Mouse (Mus musculus): ENCODE measurements at regions not wholly inside any gene's neighbourhood (a gene's known extent, or its start where the extent isn't known, plus 50 kb on each side); places are given as distances from the start of the nearest gene placed in this dataset.

GRCm38 (mm10) chr4:105584329-105584925, 205.2 kb upstream of the Gm12728 start:
- Histone ChIP-seq H3K27me3 (no peaks in the 10 kb centered on the region; the same call in 1 of the 2 replicates), H3K9ac (replicated peaks) (no peak overlapping the region), H3K4me2 (replicated peaks) (no peak overlapping the region), H3K9me3 (no peaks in the 10 kb centered on the region), H3K4me1 (peaks cover 4% of the 10 kb centered on the region; the same call in 1 of the 2 replicates), H3K4me3 (no peak overlapping the region), H3K27ac (replicated peaks) (no peak overlapping the region), H3K36me3 (no peaks in the 10 kb centered on the region)
- peak; percentile 41; the same call in 1 of the 2 replicates for ATAC-seq (ENCODE audit: low FRiP score, low read depth)
- WGBS = 55% methylated on average over 10 of the region's 10 CpGs

GRCm38 (mm10) chr4:105603661-105604060, 186.0 kb upstream of the Gm12728 start:
- 70% methylated on average over 1 of the region's 1 CpGs for WGBS
- Histone ChIP-seq H3K4me2 (replicated peaks) (no peak overlapping the region), H3K9ac (replicated peaks) (no peak overlapping the region), H3K4me3 (no peak overlapping the region), H3K36me3 (no peaks in the 10 kb centered on the region), H3K4me1 (peaks cover 5% of the 10 kb centered on the region), H3K27me3 (no peaks in the 10 kb centered on the region), H3K9me3 (no peaks in the 10 kb centered on the region), H3K27ac (replicated peaks) (no peak overlapping the region)
- ATAC-seq (ENCODE audit: low FRiP score, low read depth) = no peak

- Histone ChIP-seq H3K36me3 (no peaks in the 10 kb centered on the region), H3K9me3 (no peaks in the 10 kb centered on the region), H3K4me3 (no peak overlapping the region), H3K27me3 (no peaks in the 10 kb centered on the region), H3K9ac (replicated peaks) (no peak overlapping the region), H3K4me2 (replicated peaks) (no peak overlapping the region), H3K27ac (replicated peaks) (no peak overlapping the region), H3K4me1 (peaks cover 5% of the 10 kb centered on the region)
- ATAC-seq (ENCODE audit: low FRiP score, low read depth) = no peak
- WGBS = 80% methylated on average over 2 of the region's 2 CpGs
Measured at GRCm38 (mm10) chr4:105604607-105605006, 185.1 kb upstream of the Gm12728 start.

- no peak overlapping the region for H3K4me2 ChIP-seq (replicated peaks)
- 15% methylated on average over 5 of the region's 5 CpGs for WGBS
- 0 out of 2 replicates have a peak, but pooled peaks have one; percentile 27 for ATAC-seq (ENCODE audit: low FRiP score, low read depth)
Measured at GRCm38 (mm10) chr4:105606731-105607130, 182.9 kb upstream of the Gm12728 start.

GRCm38 (mm10) chr4:105610917-105611316, 178.8 kb upstream of the Gm12728 start:
- H3K4me2 ChIP-seq (replicated peaks) = no peak overlapping the region
- no peaks in the 10 kb centered on the region for H3K27me3 ChIP-seq
- H3K9me3 ChIP-seq = no peaks in the 10 kb centered on the region
- WGBS = 81% methylated on average over 6 of the region's 6 CpGs
- no peak overlapping the region for H3K4me3 ChIP-seq
- no peak for ATAC-seq (ENCODE audit: low FRiP score, low read depth)
- no peak overlapping the region for H3K27ac ChIP-seq (replicated peaks)
- no peak overlapping the region for H3K9ac ChIP-seq (replicated peaks)
- no peaks in the 10 kb centered on the region for H3K36me3 ChIP-seq
- peaks cover 5% of the 10 kb centered on the region for H3K4me1 ChIP-seq

More at GRCm38 (mm10) chr4:105606731-105607130, 182.9 kb upstream of the Gm12728 start:
- no peaks in the 10 kb centered on the region for H3K36me3 ChIP-seq
- no peak overlapping the region for H3K9ac ChIP-seq (replicated peaks)
- H3K4me3 ChIP-seq = no peak overlapping the region
- H3K9me3 ChIP-seq = no peaks in the 10 kb centered on the region
- H3K4me1 ChIP-seq = peaks cover 5% of the 10 kb centered on the region
- H3K27ac ChIP-seq (replicated peaks) = no peak overlapping the region
- no peaks in the 10 kb centered on the region for H3K27me3 ChIP-seq

DNA sequence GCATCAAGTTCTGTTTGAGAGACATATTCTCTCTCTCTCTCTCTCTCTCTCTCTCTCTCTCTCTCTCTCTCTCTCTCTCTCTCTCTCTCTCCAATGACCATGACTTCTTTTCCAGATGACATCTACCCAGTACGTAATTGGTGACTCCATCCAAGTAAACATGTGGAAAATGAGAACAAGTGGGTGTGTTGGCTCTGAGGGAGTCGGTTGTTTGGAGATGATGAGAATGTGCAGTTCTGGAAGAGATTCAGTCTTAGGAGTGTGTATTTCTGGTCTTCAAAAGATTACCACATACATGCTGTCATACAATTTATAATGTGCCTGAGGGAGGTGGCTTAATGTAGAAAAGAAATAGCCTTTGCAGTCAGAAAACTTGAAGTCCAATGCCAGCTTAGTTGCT, 175.3 kb upstream of the Gm12728 start:
- Histone ChIP-seq H3K27ac (replicated peaks) (no peak overlapping the region), H3K9me3 (no peaks in the 10 kb centered on the region), H3K4me1 (no peaks in the 10 kb centered on the region), H3K27me3 (no peaks in the 10 kb centered on the region), H3K9ac (replicated peaks) (no peak overlapping the region), H3K4me3 (no peak overlapping the region), H3K4me2 (replicated peaks) (no peak overlapping the region), H3K36me3 (no peaks in the 10 kb centered on the region)
- WGBS = 93% methylated on average over 2 of the region's 2 CpGs
- no peak for ATAC-seq (ENCODE audit: low FRiP score, low read depth)

GRCm38 (mm10) chr4:105626371-105627320, 163.0 kb upstream of the Gm12728 start:
- H3K27ac ChIP-seq (replicated peaks) = no peak overlapping the region
- no peak overlapping the region for H3K4me2 ChIP-seq (replicated peaks)
- H3K9ac ChIP-seq (replicated peaks) = no peak overlapping the region
- H3K4me1 ChIP-seq = no peaks in the 10 kb centered on the region
- WGBS = 83% methylated on average over 14 of the region's 14 CpGs
- H3K36me3 ChIP-seq = no peaks in the 10 kb centered on the region
- no peak for ATAC-seq (ENCODE audit: low FRiP score, low read depth)
- no peak overlapping the region for H3K4me3 ChIP-seq
- no peaks in the 10 kb centered on the region for H3K9me3 ChIP-seq
- no peaks in the 10 kb centered on the region for H3K27me3 ChIP-seq

DNA sequence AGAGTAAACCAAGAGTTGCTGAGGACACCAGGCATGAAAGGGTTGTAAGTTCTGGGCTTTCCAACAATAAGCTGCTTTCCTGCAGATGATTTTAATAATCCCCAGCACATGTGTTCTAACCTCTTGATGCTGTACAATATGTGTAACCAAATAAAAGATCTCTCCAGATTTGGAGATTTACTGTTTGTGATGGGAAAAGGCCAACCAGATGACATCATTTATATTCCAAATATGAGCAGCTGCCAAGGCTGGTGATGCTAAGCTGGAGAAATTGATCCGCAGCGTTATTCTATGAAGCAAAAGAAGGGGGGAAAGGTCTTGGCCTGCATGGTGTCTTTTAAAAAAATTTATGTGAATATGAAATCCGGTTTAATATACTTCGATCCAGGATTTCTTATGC, 160.1 kb upstream of the Gm12728 start:
- no peaks in the 10 kb centered on the region for H3K9me3 ChIP-seq
- no peak for ATAC-seq (ENCODE audit: low FRiP score, low read depth)
- H3K36me3 ChIP-seq = no peaks in the 10 kb centered on the region
- H3K27ac ChIP-seq (replicated peaks) = no peak overlapping the region
- WGBS = 91% methylated on average over 4 of the region's 4 CpGs
- no peaks in the 10 kb centered on the region for H3K27me3 ChIP-seq
- no peak overlapping the region for H3K9ac ChIP-seq (replicated peaks)
- H3K4me2 ChIP-seq (replicated peaks) = no peak overlapping the region
- H3K4me3 ChIP-seq = no peak overlapping the region
- H3K4me1 ChIP-seq = no peaks in the 10 kb centered on the region

DNA sequence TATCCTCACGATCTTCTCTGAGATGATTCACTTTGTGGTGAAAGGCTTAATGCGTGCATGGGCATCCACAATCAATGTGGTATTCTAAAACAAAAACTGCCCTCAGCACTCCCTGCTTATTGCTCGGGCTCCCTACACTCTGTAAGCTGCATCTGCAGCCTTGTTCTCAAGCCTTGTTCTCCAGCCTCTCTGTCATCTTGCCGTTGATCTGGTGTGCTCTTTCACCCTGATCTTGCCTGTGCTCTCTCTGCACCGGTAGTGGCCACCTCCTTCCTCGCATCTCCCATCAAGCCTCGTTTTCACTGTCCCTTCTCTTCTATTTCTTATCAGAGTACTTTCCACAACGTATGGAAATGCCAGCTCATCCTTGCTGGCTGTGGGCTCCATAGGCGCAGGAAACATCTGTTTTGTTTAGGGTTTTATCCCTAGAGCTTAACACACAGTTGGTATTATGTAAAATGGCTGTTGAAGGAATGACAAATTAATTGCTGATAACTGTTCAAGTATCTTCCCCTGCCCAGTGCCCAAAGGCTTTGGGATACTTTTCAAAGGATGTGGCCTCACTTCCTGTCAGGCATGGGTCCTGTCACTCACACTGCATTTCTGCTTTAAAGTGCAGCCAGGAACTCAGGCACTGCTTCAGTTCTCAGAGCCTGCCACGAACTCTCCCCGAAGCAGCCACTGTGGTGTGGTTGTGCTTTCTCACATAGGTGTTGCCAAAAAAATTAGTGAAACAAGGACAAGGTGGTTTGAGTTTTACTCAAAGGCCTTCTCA, 158.9 kb upstream of the Gm12728 start:
- H3K4me2 ChIP-seq (replicated peaks) = no peak overlapping the region
- H3K9ac ChIP-seq (replicated peaks) = no peak overlapping the region
- H3K4me3 ChIP-seq = no peak overlapping the region
- no peaks in the 10 kb centered on the region for H3K27me3 ChIP-seq
- no peak for ATAC-seq (ENCODE audit: low FRiP score, low read depth)
- WGBS = 77% methylated on average over 11 of the region's 11 CpGs
- no peaks in the 10 kb centered on the region for H3K9me3 ChIP-seq
- H3K36me3 ChIP-seq = no peaks in the 10 kb centered on the region
- no peaks in the 10 kb centered on the region for H3K4me1 ChIP-seq
- H3K27ac ChIP-seq (replicated peaks) = no peak overlapping the region

GRCm38 (mm10) chr4:105632581-105633358, 156.9 kb upstream of the Gm12728 start:
- H3K4me2 ChIP-seq (replicated peaks) = no peak overlapping the region
- H3K27ac ChIP-seq (replicated peaks) = no peak overlapping the region
- H3K4me3 ChIP-seq = no peak overlapping the region
- no peaks in the 10 kb centered on the region for H3K9me3 ChIP-seq
- no peak for ATAC-seq (ENCODE audit: low FRiP score, low read depth)
- no peaks in the 10 kb centered on the region for H3K36me3 ChIP-seq
- H3K9ac ChIP-seq (replicated peaks) = no peak overlapping the region
- no peaks in the 10 kb centered on the region for H3K4me1 ChIP-seq
- H3K27me3 ChIP-seq = no peaks in the 10 kb centered on the region
- whole genome bisulfite sequencing = 83% methylated on average over 7 of the region's 7 CpGs

DNA sequence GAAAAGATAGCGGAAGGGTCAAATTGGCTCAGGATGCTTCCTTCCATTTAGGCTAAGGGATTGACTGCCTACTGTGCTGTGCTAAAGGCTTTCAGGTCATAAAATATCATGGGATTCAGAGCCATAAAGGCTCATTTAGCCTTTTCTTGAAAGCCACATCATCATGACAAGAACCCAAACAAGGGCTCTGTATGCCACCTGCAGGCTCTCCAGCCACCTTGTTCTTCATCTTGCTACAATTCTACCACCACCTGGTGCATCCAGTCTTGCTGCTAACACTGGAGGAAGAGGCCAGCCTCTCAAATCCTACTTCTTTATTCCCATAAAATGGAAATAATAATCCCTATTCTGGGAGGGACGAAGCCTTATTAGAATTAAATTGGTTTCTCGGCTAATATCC, 155.9 kb upstream of the Gm12728 start:
- Histone ChIP-seq H3K4me3 (no peak overlapping the region), H3K4me1 (no peaks in the 10 kb centered on the region), H3K4me2 (replicated peaks) (no peak overlapping the region), H3K27ac (replicated peaks) (no peak overlapping the region), H3K27me3 (no peaks in the 10 kb centered on the region), H3K9me3 (no peaks in the 10 kb centered on the region), H3K9ac (replicated peaks) (no peak overlapping the region), H3K36me3 (no peaks in the 10 kb centered on the region)
- ATAC-seq (ENCODE audit: low FRiP score, low read depth) = no peak
- 88% methylated on average over 3 of the region's 3 CpGs for WGBS
